Mouse (Mus musculus) neural tube, embryonic 13.5 days (tissue): ENCODE results near the gene Wdr18. TPM values are rescaled to one million over a fixed set of nuclear protein-coding genes. Genes with fewer than 3 reads are reported as not detected.

Source experiments
- ATAC-seq: fragments of 200-750 bp; cut with Nextera tagmentation; 2 replicates; pipeline ENCODE4 v1.8.0; 2017; ENCODE audit warnings: low read depth, mild to moderate bottlenecking, moderate TSS enrichment, moderate library complexity
- H3K27ac ChIP-seq: fragments of 300-500 bp; sonication (generic); replicated peaks from 2 replicates; pipeline ENCODE4 v1.5.1; 2015; ENCODE audit warnings: moderate library complexity, mild to moderate bottlenecking, inconsistent platforms
- H3K27me3 ChIP-seq: fragments of 300-500 bp; sonication (generic); 2 replicates; pipeline ENCODE4 v1.6.1; 2015; ENCODE audit warnings: mild to moderate bottlenecking, inconsistent platforms
- H3K36me3 ChIP-seq: fragments of 300-500 bp; sonication (generic); 2 replicates; pipeline ENCODE4 v1.6.1; 2015; ENCODE audit warnings: mild to moderate bottlenecking, inconsistent platforms
- H3K4me1 ChIP-seq: fragments of 300-500 bp; sonication (generic); replicated peaks from 2 replicates; pipeline ENCODE4 v1.6.1; 2015; ENCODE audit warnings: inconsistent platforms
- H3K4me2 ChIP-seq: fragments of 300-500 bp; sonication (generic); 2 replicates; pipeline ENCODE4 v1.6.1; 2015; ENCODE audit warnings: inconsistent platforms, mild to moderate bottlenecking, moderate library complexity
- H3K4me3 ChIP-seq: fragments of 300-500 bp; sonication (generic); 2 replicates; pipeline ENCODE4 v1.5.1; 2015; ENCODE audit warnings: mild to moderate bottlenecking, inconsistent platforms
- H3K9ac ChIP-seq: fragments of 300-500 bp; sonication (generic); 2 replicates; pipeline ENCODE4 v1.6.1; 2015; ENCODE audit warnings: moderate library complexity, mild to moderate bottlenecking, inconsistent platforms
- H3K9me3 ChIP-seq: fragments of 300-500 bp; sonication (generic); 2 replicates; pipeline ENCODE4 v1.6.1; 2016; ENCODE audit warnings: inconsistent platforms
- WGBS: fragments of 180-500 bp; shearing (Covaris S2); methylation state at CpG from one replicate; pipeline ENCODE4 v1.1.7; 2015; 5-methylcytosine and 5-hydroxymethylcytosine counted together
- polyA plus RNA-seq: library from polyadenylated mRNA; unstranded; fragments of >200 nt; fragmentation: Nextera tagmentation; extraction: Ambion mirVana; gene quantifications from 2 replicates; pipeline ENCODE4 v1.2.1, GENCODE M21; 2015

The Wdr18 gene
- 67.0 and 85.7 TPM in 2 replicates for polyA plus RNA-seq

DNA sequence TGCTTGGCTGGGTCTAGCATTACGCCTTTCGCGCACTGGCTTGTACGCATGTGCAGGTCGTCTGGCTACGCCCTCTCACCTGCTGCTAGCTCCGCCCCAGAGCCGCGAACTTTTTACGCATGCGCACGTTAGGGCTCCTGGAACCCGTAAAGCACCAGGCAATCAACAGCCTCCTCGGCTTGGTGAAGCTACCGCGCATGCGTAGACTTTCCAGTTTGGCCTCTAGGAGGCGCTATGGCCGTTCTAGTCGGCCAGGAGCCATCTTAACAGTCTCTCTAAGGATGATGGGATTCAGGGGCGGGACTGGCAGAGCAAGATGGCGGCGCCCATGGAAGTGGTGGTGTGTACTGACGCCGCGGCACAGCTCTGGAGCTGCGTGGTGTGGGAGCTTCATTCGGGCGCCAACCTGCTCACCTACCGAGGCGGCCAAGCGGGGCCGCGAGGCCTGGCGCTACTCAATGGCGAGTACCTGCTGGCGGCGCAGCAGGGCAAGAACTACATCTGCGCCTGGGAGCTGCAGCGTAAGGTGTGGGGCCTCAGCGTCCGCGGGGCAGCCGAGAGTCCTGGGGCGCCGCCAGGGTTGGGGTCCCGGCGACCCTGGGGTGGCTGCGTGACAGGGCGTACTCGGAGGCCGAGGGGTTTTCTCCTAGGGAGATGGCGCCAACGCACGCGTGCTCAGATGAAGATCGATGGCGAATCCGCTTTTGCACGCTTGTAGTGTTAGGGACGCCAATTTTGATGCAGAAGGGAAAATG lies at the start of gene Wdr18:
TSS of gene Wdr18 (plus strand) at position 306 of the 755 bp plus-strand sequence.
- Histone ChIP-seq H3K4me3 (peak within 1 kb of the TSS; percentile 96), H3K27me3 (no peaks in the 10 kb centered on the region), H3K4me1 (peaks cover 17% of the 10 kb centered on the region), H3K36me3 (peaks cover 39% of the 10 kb centered on the region), H3K27ac (peak within 1 kb of the TSS; percentile 76), H3K9me3 (no peaks in the 10 kb centered on the region), H3K9ac (peak within 1 kb of the TSS; percentile 85), H3K4me2 (peak within 1 kb of the TSS; percentile 92)
- WGBS, result under 1% methylated on average over 61 of the region's 61 CpGs
- ATAC-seq, result peak; percentile 98

GRCm38 (mm10) chr10:79910556-79910955 lies 49.4 kb upstream of the Wdr18 start, which contains the start of gene Gm26602:
Gene Gm26602 (plus strand): TSS chr10:79910856.
- H3K27ac ChIP-seq, result peak within 1 kb of the TSS; percentile 98
- H3K9ac ChIP-seq, result peak within 1 kb of the TSS; percentile 61; the same call in 1 of the 2 replicates
- no peak for ATAC-seq
- H3K4me3 ChIP-seq, result no peak within 1 kb of the TSS
- H3K4me2 ChIP-seq, result peak within 1 kb of the TSS; percentile 52; the same call in 1 of the 2 replicates
- peaks cover 42% of the 10 kb centered on the region for H3K36me3 ChIP-seq
- no peaks in the 10 kb centered on the region for H3K9me3 ChIP-seq
- 96% methylated on average over 4 of the region's 4 CpGs for WGBS
- no peaks in the 10 kb centered on the region for H3K27me3 ChIP-seq
- peaks cover 39% of the 10 kb centered on the region for H3K4me1 ChIP-seq

GRCm38 (mm10) chr10:79912412-79912811 lies 47.5 kb upstream of the Wdr18 start:
- Histone ChIP-seq H3K9ac (no peak overlapping the region), H3K27ac (no peak overlapping the region), H3K27me3 (peaks cover 3% of the 10 kb centered on the region), H3K4me3 (no peak overlapping the region), H3K9me3 (no peaks in the 10 kb centered on the region), H3K4me1 (peaks cover 49% of the 10 kb centered on the region), H3K36me3 (peaks cover 24% of the 10 kb centered on the region), H3K4me2 (no peak overlapping the region)
- ATAC-seq, result no peak
- 58% methylated on average over 20 of the region's 20 CpGs for WGBS

- Histone ChIP-seq H3K4me3 (no peak overlapping the region), H3K4me1 (peaks cover 42% of the 10 kb centered on the region), H3K36me3 (peaks cover 24% of the 10 kb centered on the region), H3K4me2 (no peak overlapping the region), H3K9me3 (no peaks in the 10 kb centered on the region), H3K9ac (0 out of 2 replicates have a peak overlapping the region, but pooled peaks have one; percentile 41), H3K27ac (no peak overlapping the region; the same call in 1 of the 2 replicates), H3K27me3 (peaks cover 22% of the 10 kb centered on the region)
- ATAC-seq, result no peak
- 73% methylated on average over 11 of the region's 11 CpGs for WGBS
Measured at GRCm38 (mm10) chr10:79914131-79914947, 45.6 kb upstream of the Wdr18 start.

DNA sequence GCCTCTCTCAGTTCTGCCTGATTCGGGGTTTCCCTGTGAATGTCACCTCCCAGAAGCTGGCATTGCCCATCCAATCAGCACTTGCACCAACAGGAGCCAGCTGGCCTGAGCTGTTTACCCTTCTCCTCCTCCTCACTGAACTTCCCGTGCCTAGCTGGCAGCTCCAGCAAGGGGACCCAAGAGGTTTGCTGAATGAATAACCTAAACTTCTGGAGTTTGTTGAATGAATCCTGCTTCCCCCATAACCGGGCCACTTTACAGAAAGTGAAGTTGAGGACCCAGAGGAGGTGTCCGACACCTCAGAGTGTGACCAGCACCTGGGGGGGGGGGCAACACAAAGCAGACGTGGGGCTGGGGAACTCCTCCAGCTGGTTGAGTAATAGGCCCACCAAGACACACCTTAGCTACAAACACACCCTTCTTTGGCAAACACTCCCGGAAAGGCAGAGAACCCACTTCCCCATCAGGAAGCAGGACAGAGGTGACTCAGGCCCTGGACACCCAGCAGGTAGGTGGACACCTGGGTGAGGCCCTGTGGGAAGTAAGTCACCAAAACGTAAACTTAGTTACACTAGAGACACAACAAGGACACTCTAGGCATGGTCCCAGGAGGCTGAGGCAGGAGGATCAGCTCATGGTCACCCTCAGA lies 44.9 kb upstream of the Wdr18 start:
- Histone ChIP-seq H3K4me1 (peaks cover 38% of the 10 kb centered on the region), H3K9me3 (no peaks in the 10 kb centered on the region), H3K27me3 (peaks cover 29% of the 10 kb centered on the region), H3K27ac (no peak overlapping the region), H3K9ac (0 out of 2 replicates have a peak overlapping the region, but pooled peaks have one; percentile 97), H3K4me3 (peak overlapping the region; percentile 84; the same call in 1 of the 2 replicates), H3K36me3 (peaks cover 24% of the 10 kb centered on the region), H3K4me2 (peak overlapping the region; percentile 97)
- ATAC-seq, result no peak
- WGBS, result 74% methylated on average over 7 of the region's 7 CpGs

GRCm38 (mm10) chr10:79916081-79916480 lies 43.9 kb upstream of the Wdr18 start:
- Histone ChIP-seq H3K9me3 (no peaks in the 10 kb centered on the region), H3K9ac (peak overlapping the region; percentile 97), H3K4me1 (peaks cover 45% of the 10 kb centered on the region), H3K4me3 (peak overlapping the region; percentile 84), H3K4me2 (peak overlapping the region; percentile 97), H3K36me3 (peaks cover 16% of the 10 kb centered on the region), H3K27ac (peak overlapping the region; percentile 85), H3K27me3 (peaks cover 39% of the 10 kb centered on the region)
- ATAC-seq, result no peak
- 11% methylated on average over 8 of the region's 8 CpGs for WGBS

GRCm38 (mm10) chr10:79916808-79917531 lies 43.0 kb upstream of the Wdr18 start, which contains the start of gene Kiss1r:
Gene Kiss1r (plus strand): TSS chr10:79916971.
- WGBS, result 2% methylated on average over 42 of the region's 42 CpGs
- Histone ChIP-seq H3K4me3 (peak within 1 kb of the TSS; percentile 84), H3K27ac (peak within 1 kb of the TSS; percentile 85), H3K36me3 (peaks cover 7% of the 10 kb centered on the region), H3K9ac (peak within 1 kb of the TSS; percentile 97), H3K9me3 (no peaks in the 10 kb centered on the region), H3K4me2 (peak within 1 kb of the TSS; percentile 97), H3K27me3 (peaks cover 48% of the 10 kb centered on the region), H3K4me1 (peaks cover 54% of the 10 kb centered on the region)
- peak; percentile 81 for ATAC-seq

DNA sequence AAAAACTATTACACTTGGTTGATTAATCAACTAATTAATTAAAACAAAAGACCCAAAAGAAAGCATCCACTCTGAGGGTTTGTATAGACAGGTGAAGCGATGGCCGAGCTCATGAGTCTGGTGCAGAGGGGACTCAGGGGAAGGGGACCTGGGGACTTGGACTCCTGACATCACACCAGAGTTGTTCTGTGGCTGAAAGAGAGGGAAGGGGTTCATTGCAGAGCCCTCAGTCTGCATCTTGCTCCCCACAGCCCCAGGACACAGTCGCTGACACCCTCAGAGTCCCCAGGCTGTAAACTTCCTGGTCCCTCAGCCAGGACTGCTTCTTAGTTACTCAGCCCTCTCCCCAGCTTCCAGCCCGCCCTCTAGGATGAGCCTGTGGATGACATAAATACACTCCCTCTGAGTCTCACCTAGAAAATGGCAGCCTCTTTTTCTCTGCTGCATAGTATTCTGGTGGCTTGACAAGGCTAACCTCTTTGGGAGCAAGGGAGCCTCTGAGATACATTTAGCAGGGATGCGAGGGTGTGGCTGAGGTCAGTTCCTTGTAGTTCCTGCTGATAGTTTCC lies 42.3 kb upstream of the Wdr18 start:
- peak overlapping the region; percentile 97; the same call in 1 of the 2 replicates for H3K9ac ChIP-seq

GRCm38 (mm10) chr10:79918231-79919078 lies 41.5 kb upstream of the Wdr18 start:
- Histone ChIP-seq H3K4me1 (peaks cover 54% of the 10 kb centered on the region), H3K27me3 (peaks cover 63% of the 10 kb centered on the region), H3K36me3 (no peaks in the 10 kb centered on the region), H3K27ac (no peak overlapping the region), H3K9me3 (no peaks in the 10 kb centered on the region), H3K9ac (no peak overlapping the region), H3K4me2 (peak overlapping the region; percentile 4; the same call in 1 of the 2 replicates), H3K4me3 (peak overlapping the region; percentile 6; the same call in 1 of the 2 replicates)
- 3% methylated on average over 35 of the region's 35 CpGs for WGBS
- no peak for ATAC-seq

More for the DNA sequence above, 42.3 kb upstream of the Wdr18 start:
- Histone ChIP-seq H3K9me3 (no peaks in the 10 kb centered on the region), H3K27me3 (peaks cover 55% of the 10 kb centered on the region), H3K4me2 (peak overlapping the region; percentile 97), H3K4me1 (peaks cover 54% of the 10 kb centered on the region), H3K4me3 (peak overlapping the region; percentile 84), H3K36me3 (peaks cover under 1% of the 10 kb centered on the region; the same call in 1 of the 2 replicates), H3K27ac (no peak overlapping the region)
- 61% methylated on average over 5 of the region's 5 CpGs for WGBS
- ATAC-seq, result no peak

DNA sequence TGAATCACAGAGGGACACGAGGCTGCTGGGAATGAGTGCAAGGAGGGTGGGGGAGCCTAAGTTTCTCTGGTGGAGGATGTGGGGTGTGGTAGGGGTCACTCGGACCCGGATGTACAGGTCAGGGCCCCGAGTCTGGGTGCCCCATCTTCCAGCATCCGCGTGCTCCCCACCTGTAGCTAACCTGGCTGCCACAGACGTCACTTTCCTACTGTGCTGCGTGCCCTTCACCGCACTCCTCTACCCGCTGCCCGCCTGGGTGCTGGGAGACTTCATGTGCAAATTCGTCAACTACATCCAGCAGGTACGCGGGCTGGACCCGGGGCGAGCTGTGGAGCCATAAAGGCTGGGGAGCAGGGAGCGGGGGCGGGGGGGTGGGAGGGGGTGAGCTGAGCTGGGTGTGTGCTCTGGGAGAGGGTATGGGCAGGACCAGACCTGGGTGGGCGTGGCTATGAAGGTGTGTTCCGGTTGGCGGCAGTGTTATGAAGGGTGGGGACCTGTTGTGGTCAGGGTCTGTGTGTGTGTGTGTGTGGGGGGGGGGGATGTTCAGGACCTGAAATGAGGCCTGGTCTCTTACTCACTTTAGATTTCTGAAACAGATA lies 40.6 kb upstream of the Wdr18 start:
- H3K27ac ChIP-seq, result no peak overlapping the region
- no peak for ATAC-seq
- H3K4me2 ChIP-seq, result no peak overlapping the region; the same call in 1 of the 2 replicates
- no peaks in the 10 kb centered on the region for H3K36me3 ChIP-seq
- 0 out of 2 replicates have a peak overlapping the region, but pooled peaks have one; percentile 38 for H3K9ac ChIP-seq
- peaks cover 47% of the 10 kb centered on the region for H3K4me1 ChIP-seq
- no peaks in the 10 kb centered on the region for H3K9me3 ChIP-seq
- 3% methylated on average over 21 of the region's 21 CpGs for WGBS
- H3K27me3 ChIP-seq, result peaks cover 72% of the 10 kb centered on the region
- H3K4me3 ChIP-seq, result no peak overlapping the region
